Mouse (Mus musculus) urinary bladder, postnatal 14 days (tissue): Measurements from ENCODE around the gene Sugp2.

Source experiments
- DNase-seq: peaks from one replicate; pipeline ENCODE4 v3.0.0; 2021; ENCODE audit warnings: low spot score

The Sugp2 gene

DNA sequence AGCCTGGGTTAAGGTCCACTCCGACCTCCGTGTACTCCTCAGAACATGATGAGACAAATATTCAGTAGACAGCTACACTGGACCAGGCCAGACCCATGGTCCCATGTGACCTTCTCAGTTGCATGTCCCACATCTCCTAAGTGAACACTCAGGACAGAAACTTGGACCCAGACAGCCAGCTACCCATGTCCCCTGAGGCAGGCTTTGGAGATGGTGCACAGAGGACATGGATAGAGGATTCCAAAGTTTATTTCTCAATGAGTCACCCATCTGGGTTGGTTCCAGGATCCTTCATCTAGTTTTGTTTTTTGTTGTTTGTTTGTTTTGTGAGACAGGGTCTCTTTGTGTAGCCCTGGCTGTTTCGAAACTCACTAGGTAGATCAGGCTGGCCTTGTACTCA is 13.1 kb upstream of the Sugp2 start:
- DNase-seq: no peak

DNA sequence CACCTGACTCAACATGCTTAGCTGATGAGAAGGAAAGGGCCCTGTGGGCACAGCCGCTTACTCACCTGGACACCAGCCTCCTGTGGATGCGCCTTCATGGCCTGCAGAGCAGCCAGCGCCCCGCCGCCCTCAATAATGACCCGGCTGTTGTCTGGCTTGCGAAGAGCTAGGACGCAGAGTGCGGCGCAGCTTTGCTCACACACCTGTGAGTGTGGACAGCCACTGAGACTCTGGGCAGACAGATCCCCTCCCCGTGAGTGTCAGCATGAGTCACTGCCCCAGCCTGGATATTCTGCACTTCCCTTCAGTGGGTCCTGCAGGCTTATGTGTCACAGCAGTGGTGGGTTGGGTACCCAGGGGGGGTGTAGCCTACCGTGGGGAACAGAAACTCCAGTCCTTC is 12.0 kb upstream of the Sugp2 start:
- DNase-seq: no peak

DNA sequence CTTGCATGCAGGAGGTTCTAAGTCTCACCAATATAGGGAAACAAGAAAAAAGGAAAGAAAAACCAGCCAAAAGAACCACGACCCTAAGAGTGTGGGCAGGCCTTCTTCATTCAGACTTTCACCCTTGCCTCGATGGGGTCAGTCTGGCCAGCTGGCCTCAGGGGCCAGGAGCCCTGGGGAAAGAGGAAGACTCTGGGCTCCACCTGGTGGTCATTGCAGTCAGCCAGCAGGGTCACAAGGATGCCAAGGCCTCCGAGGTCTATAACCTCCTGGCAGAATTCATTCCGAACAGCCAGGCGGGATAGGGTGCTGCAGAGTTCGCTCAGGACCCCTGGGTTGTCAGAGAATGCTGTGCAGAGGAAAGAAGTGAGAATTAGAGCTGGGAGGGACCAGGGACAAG is 10.7 kb upstream of the Sugp2 start:
- DNase-seq: peak; percentile 49

DNA sequence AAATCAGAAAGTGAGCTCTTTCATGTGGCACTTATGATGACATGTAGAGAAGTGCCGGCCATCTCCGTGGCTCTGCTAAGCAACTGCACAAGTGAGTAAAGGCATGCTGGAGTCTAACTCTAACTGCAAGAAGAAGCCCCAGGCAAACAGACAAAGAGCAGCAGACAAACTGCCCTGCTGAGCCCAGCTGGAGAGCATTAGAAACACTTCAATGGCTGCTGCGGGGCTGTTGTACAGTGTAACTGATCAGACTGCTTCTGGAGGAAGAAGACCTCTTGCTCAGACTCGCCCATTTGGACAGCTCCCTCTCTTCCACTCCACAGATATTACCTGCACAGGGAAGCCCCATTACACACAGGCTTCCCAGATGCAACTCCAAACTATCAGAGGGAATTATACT is 6.0 kb upstream of the Sugp2 start:
- DNase-seq: no peak

DNA sequence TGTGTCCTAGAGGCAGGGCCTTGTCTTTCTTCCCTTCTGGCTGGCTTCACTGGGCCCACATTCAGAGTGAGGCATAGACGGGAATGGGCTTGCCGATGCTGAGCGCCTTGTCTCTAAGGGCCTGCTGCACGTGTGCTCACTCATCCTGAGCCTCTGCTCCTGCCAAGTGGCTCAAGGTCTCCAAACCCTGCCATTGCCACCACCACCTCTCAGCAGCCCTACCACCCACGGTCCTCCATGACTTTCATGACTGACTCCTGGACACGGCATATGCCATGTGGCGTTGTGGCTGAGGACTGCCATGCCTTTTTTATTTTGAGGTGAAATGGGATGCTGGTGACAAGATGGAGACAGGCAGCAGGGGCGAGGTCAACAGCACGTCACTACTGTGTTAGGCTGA is 3.2 kb upstream of the Sugp2 start:
- DNase-seq: no peak

DNA sequence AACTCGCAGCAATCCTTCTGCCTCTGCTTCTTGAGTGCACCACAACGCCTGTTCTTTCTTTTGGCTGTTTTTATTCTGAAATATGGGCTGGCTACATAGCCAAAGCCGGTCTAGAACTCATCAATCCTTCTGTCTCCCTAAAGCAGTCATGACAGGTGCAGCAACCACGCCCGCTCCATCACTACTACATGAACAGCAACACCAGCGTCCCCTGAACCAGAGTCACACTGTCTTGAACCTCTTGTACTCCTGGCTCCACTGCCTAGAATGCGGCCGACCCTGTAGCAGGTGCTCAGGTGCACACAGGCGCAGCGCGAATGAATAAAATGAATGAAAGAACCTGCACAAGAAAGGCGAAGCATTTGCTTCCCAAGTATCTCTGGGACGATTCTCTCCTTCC is 420 bp upstream of the Sugp2 start:
- DNase-seq: no peak

DNA sequence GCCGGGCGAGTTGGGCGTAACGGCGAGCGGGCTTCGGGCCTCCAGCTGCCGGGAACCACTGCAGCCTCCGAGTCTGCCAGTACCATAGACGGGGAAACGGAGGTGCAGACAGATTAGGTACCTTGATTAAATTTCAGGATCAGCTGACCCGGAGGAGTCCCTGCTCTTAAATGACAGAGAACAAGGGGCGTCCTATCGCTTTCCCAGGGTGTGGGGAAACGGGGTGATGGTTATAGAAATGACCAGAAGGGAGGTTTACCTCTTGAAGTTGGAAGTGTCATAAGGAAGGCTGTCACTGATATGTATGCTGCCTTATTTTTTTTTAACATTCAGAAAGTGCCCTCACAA is 729 bp downstream of the Sugp2 start:
- no peak for DNase-seq

DNA sequence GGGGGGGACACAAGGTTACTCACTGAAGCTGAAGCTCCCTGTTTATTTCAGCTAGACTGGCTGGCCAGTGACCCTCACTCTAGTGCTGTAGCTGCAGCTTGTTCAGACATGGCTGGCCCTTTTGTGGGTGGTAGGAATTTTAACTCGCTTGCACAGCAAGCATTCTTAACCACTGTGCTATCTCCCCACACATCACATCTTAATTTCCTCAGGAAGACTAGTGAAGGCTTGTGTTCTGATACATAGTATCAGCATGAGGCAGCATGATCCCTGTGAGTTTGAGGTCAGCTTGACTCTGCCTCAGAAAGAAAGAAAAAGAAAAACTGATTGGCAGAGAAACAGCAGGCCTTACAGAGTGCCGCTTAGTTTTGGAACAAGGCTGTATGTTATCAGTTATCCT is 3.8 kb downstream of the Sugp2 start:
- DNase-seq: peak; percentile 53

DNA sequence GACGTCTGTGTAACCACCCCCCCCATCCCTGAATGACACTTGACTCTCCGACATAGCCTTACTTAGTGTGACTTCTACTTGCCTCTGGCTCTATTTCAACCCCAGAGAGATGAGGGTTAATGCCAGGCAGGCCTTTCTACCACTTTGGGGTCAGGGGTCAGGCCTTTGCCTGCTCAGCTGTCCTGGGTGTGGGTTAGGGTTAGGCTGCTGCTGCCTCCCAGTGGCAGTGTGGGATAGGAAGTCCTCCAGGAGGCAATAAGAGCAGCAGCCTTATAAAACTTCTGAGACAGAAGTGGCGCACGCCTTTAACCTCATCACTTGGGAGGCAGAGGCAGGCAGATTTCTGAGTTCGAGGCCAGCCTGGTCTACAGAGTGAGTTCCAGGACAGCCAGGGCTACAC is 6.6 kb downstream of the Sugp2 start:
- no peak for DNase-seq

DNA sequence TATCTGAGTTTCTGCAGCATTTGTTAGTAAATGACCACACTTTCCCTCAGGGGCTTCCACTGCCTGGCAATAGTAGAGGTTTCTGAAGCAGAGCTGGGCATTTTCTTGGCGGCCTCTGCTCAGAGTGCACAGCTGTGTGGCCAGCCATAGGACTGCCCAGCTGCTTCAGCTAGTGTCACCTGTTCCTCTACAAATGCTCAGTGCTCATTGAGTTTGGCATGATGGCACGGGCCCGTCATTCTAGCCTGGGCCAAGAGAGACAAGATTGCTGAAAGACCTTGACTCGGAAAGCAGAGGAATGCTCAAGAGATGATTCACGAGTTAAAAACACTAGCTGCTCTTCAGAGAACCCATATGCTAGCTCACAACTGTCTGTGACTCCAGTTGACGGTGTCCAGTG is 12.6 kb downstream of the Sugp2 start:
- DNase-seq: no peak

DNA sequence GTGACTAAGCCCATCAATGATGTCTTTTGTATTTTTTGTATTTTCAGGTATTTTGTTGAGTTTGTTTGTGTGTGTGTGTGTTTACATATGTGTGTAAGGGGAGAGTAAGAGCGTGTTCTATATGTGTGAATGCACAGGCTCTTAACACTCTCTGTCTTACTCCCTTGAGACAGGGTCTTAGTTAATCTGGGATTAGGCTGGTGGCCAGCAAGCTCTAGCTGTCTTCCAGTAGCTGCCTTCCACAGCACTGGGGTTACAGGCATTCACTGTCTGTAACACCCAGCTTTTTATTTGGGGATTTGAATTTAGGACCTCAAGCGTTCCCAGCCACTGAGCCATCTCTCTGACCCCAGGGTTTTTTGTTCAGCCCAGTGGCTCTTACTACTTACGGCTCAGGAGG is 13.8 kb downstream of the Sugp2 start:
- no peak for DNase-seq

DNA sequence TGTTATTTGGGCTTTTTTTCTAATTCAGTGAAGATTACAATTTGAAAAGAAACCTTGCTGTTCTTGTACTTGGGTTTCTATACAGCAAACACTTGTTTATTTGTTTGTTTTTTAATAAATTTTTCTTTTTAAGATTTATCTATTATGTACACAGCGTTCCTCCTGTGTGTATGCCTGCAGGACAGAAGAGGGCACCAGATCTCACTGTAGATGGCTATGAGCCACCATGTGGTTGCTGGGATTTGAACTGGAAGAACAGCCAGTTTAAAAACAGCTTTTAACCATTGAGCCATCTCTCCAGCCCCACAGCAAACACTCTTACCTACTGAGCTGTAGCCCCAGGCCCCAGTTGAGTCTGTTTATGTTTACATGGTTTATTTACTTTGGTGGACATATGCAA is 20.6 kb downstream of the Sugp2 start:
- no peak for DNase-seq

DNA sequence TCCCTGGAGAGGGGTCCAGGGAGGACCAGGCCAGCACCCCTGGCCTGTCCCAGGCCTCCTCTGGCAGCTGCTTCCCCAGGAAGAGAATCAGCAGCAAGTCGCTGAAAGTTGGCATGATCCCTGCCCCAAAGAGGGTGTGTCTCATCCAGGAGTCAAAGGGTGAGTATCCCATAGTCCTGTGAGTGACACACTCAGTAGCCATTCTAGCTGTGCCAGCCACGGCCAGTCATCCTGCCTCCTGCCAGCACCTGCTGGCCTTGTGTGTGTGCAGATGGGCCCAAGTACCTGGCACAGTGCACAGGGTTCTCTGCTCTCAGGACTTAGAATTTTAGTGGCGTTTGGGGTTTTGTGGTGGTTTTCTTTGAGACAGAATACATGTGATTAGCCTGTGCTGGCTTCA is 23.4 kb downstream of the Sugp2 start:
- no peak for DNase-seq

DNA sequence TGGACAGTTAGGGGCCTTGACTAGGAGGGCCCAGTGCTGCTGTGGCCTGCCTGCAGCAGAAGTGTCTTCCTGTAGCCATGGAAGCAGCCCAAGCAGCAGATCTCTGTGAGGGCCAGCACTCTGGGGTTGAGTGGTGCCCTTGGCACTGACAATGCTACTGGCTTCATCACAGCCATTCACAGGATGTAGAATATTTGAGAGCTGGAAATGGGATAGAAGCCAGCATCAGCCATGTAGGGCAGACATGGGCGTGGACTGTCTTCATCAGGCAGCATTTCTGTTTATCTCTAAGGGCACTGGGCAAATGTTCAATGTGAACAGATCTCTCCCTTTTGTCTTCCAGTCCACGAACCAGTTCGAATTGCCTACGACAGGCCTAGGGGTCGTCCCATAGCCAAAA is 24.6 kb downstream of the Sugp2 start:
- no peak for DNase-seq

DNA sequence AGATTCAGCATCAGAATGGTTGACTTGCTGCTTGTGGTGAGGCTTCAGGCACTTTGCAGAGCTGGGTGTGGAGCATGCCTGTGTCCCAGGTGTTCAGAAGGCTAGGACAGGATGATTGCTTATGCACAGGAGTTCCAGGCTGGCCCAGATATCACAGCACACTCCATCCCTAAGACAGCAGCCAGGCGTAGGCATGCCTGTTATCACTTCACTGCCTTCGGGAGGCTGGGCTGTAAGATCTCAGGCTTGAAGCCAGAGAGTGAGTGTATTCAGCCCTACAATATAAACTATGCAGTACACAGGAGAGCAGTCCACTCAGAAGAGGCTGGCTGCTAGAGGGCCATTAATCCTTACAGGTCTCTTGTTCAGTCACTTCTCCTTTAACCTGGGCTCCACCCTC is 25.0 kb downstream of the Sugp2 start:
- no peak for DNase-seq

DNA sequence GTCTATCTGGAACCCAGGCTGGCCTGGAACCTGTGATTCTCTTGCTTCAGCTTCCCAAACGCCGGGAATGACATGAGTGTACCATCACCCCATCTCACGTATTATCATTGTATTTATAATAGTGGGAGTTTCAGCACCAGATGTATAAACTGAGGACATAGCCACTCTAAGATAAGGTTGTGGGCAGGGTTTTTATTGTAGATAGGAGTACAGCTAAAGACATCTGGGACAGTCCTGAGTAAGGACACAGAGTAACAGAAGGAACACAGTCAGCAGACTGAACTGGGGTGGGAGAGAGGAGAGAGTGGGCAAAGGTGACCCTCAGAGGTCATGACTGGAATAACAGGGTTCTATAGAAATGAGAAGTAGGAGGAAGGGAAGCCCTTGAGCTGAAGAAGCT is 33.6 kb downstream of the Sugp2 start:
- DNase-seq: no peak

DNA sequence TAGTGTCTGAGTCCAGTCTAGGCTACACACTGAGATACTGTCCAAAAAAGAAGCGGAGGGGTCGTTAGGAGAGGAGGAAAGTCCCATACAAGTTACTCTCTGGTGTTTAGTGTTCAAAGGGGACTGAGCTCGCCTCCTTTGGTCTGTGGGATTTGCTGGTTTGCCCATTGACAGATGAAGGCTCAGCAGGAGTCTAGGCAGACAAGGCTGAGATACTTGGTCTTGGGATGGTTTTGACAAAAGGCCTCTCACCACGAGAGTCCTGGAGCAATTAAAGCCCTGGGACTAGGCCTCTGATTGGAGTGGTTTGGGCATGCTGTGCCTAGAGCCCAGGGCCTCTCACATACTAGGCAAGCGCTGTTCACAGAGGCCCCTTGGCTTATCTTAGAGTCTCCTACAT is 34.3 kb downstream of the Sugp2 start:
- no peak for DNase-seq

DNA sequence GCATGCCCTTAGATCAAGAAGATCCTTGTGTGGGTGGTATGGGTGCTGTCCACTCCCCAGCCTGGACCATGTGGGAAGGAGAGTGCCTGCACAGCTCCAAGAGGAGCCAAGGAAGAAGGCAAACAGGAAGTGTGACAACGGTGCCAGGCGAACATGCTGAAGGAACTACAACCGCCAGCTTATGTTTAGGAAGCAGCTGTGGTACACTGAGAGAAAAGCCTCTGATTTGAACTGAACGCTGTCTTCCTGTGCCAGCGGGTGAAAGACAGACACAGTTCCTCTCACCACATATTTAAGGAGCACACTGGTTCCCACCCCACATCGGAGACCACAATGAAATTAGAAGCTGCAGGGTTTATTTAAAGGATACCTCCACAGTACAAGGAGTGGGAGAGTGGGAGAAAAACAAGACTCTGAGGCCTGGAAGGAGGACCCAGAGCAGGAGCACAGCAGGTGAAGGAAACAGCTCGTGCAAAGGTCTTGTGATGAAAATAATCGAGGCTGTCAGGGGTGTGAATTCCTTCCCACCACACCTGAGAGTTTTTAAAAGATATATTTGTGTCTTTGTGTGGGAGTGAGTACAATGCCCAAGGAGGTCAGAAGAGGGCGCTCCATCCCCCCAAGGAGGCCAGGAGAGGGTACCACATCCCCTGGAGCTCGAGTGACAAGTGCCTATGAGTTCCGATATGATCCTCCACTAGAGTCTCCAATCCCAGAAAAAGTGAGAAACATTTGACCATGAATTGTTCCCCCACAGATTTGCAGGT is 35.0 kb downstream of the Sugp2 start:
- DNase-seq: no peak

DNA sequence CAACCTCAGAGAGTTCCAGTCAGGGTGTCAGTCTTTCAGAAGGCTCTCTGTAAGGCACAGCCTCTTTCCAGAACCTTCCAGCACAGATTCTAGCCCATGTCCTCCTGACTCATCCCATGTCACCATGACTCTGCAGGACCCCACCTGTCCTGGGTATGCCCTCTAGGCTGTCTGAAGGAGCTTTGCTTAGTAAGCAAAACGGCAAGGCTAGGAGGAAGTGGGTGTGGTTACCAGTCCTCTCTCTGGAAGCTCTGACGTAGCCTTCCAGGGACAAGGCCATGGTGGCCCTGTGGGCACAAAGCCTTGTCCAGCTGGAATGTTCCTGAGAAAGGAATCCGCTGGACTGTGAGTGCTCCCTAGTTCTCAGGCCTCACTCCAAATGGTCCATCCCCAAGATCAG is 38.9 kb downstream of the Sugp2 start:
- no peak for DNase-seq

DNA sequence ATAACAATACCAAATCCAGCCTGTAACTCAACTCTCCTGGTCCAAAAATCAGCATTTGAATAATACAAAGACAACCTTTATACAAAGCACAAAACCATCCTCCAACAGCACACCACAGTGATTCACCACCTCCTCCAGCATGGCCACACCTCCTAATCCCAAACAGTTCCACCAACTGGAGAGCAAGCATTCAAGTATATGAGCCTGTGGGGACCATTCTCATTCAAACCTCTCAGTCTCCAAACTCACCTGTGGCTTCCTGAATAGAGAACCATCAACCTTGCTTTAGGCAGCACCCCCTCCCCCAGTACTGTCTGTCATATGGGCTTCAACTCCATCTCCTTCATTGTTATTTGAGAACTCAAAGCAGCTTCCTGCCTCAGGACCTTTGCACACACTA is 40.3 kb downstream of the Sugp2 start:
- no peak for DNase-seq

DNA sequence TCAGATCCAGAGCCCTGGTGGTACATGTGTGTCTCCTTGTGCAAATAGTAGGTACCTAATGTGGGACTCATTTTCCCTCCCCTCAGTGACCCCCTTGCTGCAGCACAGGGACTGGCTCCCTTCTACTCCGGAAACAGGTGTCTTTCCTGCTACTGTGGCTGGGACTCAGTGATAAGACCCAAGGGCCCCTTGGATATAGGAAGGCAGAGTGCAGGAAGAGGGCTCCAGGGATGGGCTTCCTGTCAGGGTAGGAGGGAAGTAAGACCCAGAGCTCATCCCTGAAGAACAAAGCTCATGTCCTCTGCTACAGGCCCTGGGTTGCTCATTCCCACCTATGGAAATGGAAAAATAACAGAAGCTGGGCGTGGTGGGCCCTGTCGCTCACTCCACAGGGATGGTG is 42.5 kb downstream of the Sugp2 start:
- DNase-seq: no peak

DNA sequence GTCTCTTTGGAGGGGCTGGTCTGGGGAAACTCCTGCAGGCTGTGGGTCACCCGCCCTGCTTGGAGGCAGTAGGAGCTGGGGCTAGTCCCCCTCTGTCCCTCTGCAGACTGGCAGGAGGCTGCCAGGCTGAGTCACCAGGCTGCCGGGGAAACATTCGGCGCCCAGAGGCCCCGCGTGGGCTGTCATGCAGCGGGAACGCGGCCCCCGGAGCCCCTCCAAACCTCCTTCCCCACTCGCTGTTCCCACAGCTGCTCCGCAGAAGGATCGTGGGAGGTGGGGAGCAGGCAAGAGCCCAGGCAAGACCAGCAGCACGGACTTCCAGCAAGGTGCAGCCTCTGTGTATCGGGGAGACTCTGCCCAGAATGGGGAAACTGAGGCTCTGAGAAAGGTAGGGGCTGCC is 44.1 kb downstream of the Sugp2 start:
- DNase-seq: no peak

DNA sequence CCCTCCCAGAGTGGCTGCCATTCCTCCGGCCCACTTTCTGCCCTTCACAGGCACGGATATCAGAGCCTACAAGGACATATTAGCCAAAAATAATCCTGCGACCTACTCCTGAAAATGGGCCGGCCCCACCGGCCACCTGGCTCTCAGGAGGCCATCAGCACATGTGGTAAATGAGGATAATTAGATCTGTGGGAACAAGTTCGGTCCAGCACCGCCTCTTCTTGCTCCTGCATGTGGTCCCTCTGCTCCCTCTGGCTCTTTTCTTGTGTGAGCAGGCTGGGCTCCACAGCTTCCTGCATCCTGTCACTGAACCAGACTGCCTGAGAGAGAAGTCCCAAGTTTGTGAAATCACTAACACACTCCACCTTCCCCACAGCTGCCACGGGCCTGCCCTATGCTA is 45.2 kb downstream of the Sugp2 start:
- no peak for DNase-seq

DNA sequence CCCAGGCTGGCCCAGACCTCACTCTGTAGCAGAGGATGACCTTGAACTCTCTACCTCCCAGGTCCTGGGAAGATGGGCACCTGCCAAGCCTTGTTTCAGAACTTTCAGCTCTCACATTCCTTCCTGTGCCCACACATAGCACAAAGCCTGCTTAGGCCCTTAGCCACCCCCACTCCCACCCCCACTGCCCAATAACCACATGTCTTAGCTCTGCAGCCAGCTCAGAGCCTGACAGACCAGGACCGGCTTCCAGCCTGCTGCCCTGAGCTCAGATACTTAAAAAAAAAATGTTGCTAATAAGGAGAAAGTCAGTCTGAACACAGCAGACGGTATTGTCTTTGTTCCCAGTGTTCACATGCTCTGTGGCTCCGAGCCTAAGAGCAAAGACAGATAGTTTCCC is 47.0 kb downstream of the Sugp2 start:
- DNase-seq: no peak

DNA sequence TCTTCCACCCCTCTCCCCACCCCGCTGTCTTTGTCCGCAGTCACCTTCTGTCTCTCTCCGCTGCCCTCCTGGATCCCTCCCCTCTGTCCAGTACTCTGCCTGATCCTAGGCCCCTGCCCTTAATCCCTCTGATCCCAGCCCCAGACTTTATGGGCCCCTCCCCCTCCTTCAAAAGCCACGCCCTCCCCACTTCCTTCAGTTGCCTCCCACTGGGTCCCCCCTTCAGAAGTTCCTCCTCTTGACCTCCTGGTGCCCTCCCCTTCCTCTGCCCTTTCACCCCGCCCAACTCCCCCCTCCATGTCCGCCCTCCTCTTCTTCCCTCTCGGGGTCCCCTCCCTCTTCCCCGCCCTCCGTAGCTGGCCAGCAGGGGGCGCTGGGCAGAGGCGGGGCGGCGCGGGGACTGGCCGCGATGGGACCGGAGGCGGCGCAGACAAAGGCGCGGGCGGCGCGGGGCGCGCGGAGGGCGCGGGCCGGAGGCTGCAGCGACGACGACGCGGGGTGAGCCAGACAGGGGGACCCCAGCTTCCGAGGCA is 48.6 kb downstream of the Sugp2 start, which contains the start of gene Homer3:
Homer3 (plus strand) TSS at position 225 of the 533 bp plus-strand sequence.
- DNase-seq: peak; percentile 91
